Comparison of ENCODE assay signal across 13 mouse cellular contexts in the genomic region with DNA sequence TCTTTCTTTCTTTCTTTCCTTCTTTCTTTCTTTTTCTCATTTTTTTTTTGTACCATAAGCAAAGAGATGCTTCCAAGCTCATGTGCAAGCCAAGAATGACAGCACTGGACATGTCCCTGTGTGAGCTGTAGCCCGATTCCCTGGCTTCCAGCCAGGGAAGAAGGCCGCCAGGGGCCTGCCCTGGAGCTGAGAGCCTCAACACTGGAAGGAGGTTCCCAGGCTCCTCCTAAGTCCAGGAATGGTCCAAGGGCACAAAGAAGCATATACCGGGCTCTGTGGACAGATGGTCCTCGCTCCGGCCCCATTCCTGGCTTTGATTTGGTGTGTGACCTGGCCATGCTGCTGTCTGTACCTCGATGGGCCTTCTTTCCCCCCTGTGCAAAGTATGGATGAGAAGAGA. TPM values are rescaled to one million over a fixed set of nuclear protein-coding genes. Genes with fewer than 3 reads are reported as not detected.
DNase-seq lines count a peak whose midpoint lies in the region; ATAC-seq and TF ChIP-seq lines count a peak whose summit lies in the region.
"Had no signal": no experiment of that assay in that cellular context is flagged by ENCODE, and none has a peak within 500 bp of the region (broad histone marks: within the 10 kb centered on the region; RNA-seq: fewer than 3 reads in every experiment).

No protein-coding gene starts in this region.

- no peaks in the 10 kb centered on the region for H3K36me3 ChIP-seq in hindbrain, postnatal 0 days (ENCODE audit: insufficient read depth, low read length)
- no peaks in the 10 kb centered on the region for H3K36me3 ChIP-seq in hindbrain, embryonic 11.5 days (ENCODE audit: control insufficient read depth, insufficient read depth, low read length)
- H3K36me3 ChIP-seq: heart, embryonic 13.5 days; intestine, embryonic 15.5 days had no signal

- WGBS in hindbrain, postnatal 0 days = 53% methylated on average over 6 of the region's 6 CpGs
- 83% methylated on average over 6 of the region's 6 CpGs for WGBS in hindbrain, embryonic 11.5 days
- 17% methylated on average over 6 of the region's 6 CpGs for WGBS in cerebellum, adult 2 months

- H3K4me3 ChIP-seq in hindbrain, postnatal 0 days (ENCODE audit: low read length) = no peak overlapping the region
- no peak overlapping the region for H3K4me3 ChIP-seq in hindbrain, embryonic 11.5 days (ENCODE audit: low read depth, low read length)
- H3K4me3 ChIP-seq in cerebellum, adult 2 months (replicated peaks; ENCODE audit: insufficient read depth, low read depth, low read length) = no peak overlapping the region
- H3K4me3 ChIP-seq: heart, embryonic 13.5 days; intestine, embryonic 15.5 days; left cerebral cortex, adult 2 months; myocyte had no signal

- H3K4me2 ChIP-seq in hindbrain, postnatal 0 days (ENCODE audit: low read depth, low read length) = no peak overlapping the region
- H3K4me2 ChIP-seq in hindbrain, embryonic 11.5 days (replicated peaks; ENCODE audit: low read depth, low read length) = no peak overlapping the region
- H3K4me2 ChIP-seq: heart, embryonic 13.5 days; intestine, embryonic 15.5 days had no signal

- no peak overlapping the region for H3K27ac ChIP-seq in hindbrain, postnatal 0 days
- H3K27ac ChIP-seq in hindbrain, embryonic 11.5 days (ENCODE audit: low read depth, low read length) = no peak overlapping the region
- H3K27ac ChIP-seq in cerebellum, adult 2 months (ENCODE audit: insufficient read depth, low read length) = no peak overlapping the region
- H3K27ac ChIP-seq: heart, embryonic 13.5 days; intestine, embryonic 15.5 days; left cerebral cortex, adult 2 months had no signal

- DNase-seq in hindbrain, postnatal 0 days (ENCODE audit: low spot score) = peak; percentile 53
- no peak for DNase-seq in hindbrain, embryonic 11.5 days (ENCODE audit: low spot score)
- peak; percentile 31 to 61 for DNase-seq in cerebellum, adult 2 months
- DNase-seq in heart, adult 8-10 months (ENCODE audit: low spot score) = peak; percentile 24
- DNase-seq in lung, postnatal 4 days = peak; percentile 24 to 74
- DNase-seq in urinary bladder, postnatal 4 days (ENCODE audit: low spot score in 2 of 2) = no peak
- no peak for DNase-seq in layer of hippocampus, postnatal 10 days (ENCODE audit: low spot score in 2 of 2)
- DNase-seq: liver, postnatal 0 days had no signal

- ATAC-seq in hindbrain, postnatal 0 days = no peak
- no peak for ATAC-seq in hindbrain, embryonic 11.5 days (ENCODE audit: low FRiP score)
- no peak for ATAC-seq in megakaryocyte-erythroid progenitor cell, adult 5-6 weeks (replicated peaks; ENCODE audit: low FRiP score, low TSS enrichment, poor library complexity, severe bottlenecking)
- ATAC-seq: intestine, embryonic 15.5 days; liver, postnatal 0 days had no signal

- H3K27me3 ChIP-seq in hindbrain, postnatal 0 days (ENCODE audit: insufficient read depth, low read length) = no peaks in the 10 kb centered on the region
- peaks cover 2% of the 10 kb centered on the region; the same call in 1 of the 2 replicates for H3K27me3 ChIP-seq in hindbrain, embryonic 11.5 days (ENCODE audit: control insufficient read depth, insufficient read depth, low read length)
- no peaks in the 10 kb centered on the region for H3K27me3 ChIP-seq in cerebellum, adult 2 months (ENCODE audit: control insufficient read depth, insufficient read depth, low read length)
- H3K27me3 ChIP-seq: heart, embryonic 13.5 days; intestine, embryonic 15.5 days had no signal

- H3K4me1 ChIP-seq in hindbrain, postnatal 0 days (ENCODE audit: insufficient read depth, low read length) = peaks cover 9% of the 10 kb centered on the region
- H3K4me1 ChIP-seq in hindbrain, embryonic 11.5 days (replicated peaks; ENCODE audit: control insufficient read depth, insufficient read depth, low read length) = no peaks in the 10 kb centered on the region
- peaks cover 4% of the 10 kb centered on the region; the same call in 1 of the 2 replicates for H3K4me1 ChIP-seq in cerebellum, adult 2 months (ENCODE audit: control insufficient read depth, insufficient read depth, low read length)

- no peak for TF ChIP-seq POLR2A in cerebellum, adult 2 months (IDR thresholded peaks at IDR 0.05; ENCODE audit: borderline replicate concordance, insufficient read depth, low read length)

- TF ChIP-seq CTCF in hindbrain, postnatal 0 days (IDR thresholded peaks at IDR 0.05; ENCODE audit: low read depth) = no peak
- TF ChIP-seq CTCF in cerebellum, adult 2 months (IDR thresholded peaks at IDR 0.05; ENCODE audit: borderline replicate concordance, insufficient read depth, low read depth, low read length) = no peak

- no peaks in the 10 kb centered on the region for H3K9me3 ChIP-seq in hindbrain, postnatal 0 days (ENCODE audit: low read length)
- H3K9me3 ChIP-seq in hindbrain, embryonic 11.5 days (ENCODE audit: control insufficient read depth, low read length) = no peaks in the 10 kb centered on the region
- H3K9me3 ChIP-seq: heart, embryonic 13.5 days; intestine, embryonic 15.5 days had no signal

- H3K9ac ChIP-seq in hindbrain, postnatal 0 days (replicated peaks; ENCODE audit: low read length) = no peak overlapping the region
- no peak overlapping the region for H3K9ac ChIP-seq in hindbrain, embryonic 11.5 days (ENCODE audit: low read depth, low read length)
- H3K9ac ChIP-seq: heart, embryonic 13.5 days; intestine, embryonic 15.5 days; liver, postnatal 0 days had no signal

RNA-seq across cellular contexts. Expression of a gene that starts 46.9 kb away (rescaled TPM):
- total RNA-seq in hindbrain, postnatal 0 days (2014; rRNA removed) = 67.9 and 72.1 TPM in 2 replicates
- polyA plus RNA-seq in hindbrain, postnatal 0 days (2015; fragmentation: Nextera tagmentation; extraction: Ambion mirVana) = 26.5 and 28.2 TPM in 2 replicates
- polyA plus RNA-seq in hindbrain, embryonic 11.5 days (2014; fragmentation: Nextera tagmentation; extraction: Ambion mirVana) = 8.6 and 9.1 TPM in 2 replicates
- polyA plus RNA-seq in cerebellum, adult 2 months (2012; rRNA removed) = 29.3 and 32.8 TPM in 2 replicates
- 1 to 10 TPM; 1.2 to 2.3 (median 1.8) TPM for total RNA-seq in heart, adult 8-10 months (2022)
- not detected in 2 replicates for total RNA-seq in megakaryocyte-erythroid progenitor cell, adult 5-6 weeks (2014; fragmentation: Nextera tagmentation)
- not detected in 2 replicates for total RNA-seq in megakaryocyte-erythroid progenitor cell, adult 5-6 weeks (2017)
- 10 to 100 TPM; 84.0 to 91.5 TPM for total RNA-seq in layer of hippocampus, postnatal 10 days (2021)

Comparison
In these comparisons a context has a peak if more than half of its experiments do, and no peak if none do; other contexts are left out.
1. DNase-seq: peak in hindbrain, postnatal 0 days (single experiment), cerebellum, adult 2 months (2 of 2), heart, adult 8-10 months (single experiment) and lung, postnatal 4 days (2 of 2); none in hindbrain, embryonic 11.5 days (single experiment), urinary bladder, postnatal 4 days (0 of 2) and layer of hippocampus, postnatal 10 days (0 of 2).
2. RNA of a gene that starts 46.9 kb away (total RNA-seq): 84.0 to 91.5 TPM in layer of hippocampus, postnatal 10 days and 67.9 to 72.1 TPM in hindbrain, postnatal 0 days; 1.2 to 2.3 TPM in heart, adult 8-10 months and not detected in megakaryocyte-erythroid progenitor cell, adult 5-6 weeks; every median in the first group is over 10 times any median in the second.